ENCODE assay signal across 8 mouse cellular contexts in the genomic region with DNA sequence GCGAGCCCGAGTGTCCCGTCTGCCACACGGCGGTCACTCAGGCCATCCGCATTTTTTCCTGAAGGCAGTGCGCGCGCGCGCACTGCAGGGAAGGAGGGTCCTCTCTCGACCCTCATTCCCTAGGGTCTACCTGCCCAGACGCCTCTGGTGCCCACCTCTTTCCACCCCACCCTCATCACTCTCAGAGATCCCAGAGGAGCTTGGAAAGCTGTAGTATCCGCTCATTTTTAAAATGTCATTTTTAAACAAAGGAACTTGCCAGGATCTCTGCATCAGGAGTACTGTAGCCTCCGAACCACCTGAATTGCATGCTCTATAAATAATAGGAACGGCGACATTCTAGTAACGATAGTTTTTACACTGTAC. TPM values are rescaled to one million over a fixed set of nuclear protein-coding genes. Genes with fewer than 3 reads are reported as not detected.
DNase-seq lines count a peak whose midpoint lies in the region; ATAC-seq and TF ChIP-seq lines count a peak whose summit lies in the region.

No protein-coding gene starts in this region.

- TF ChIP-seq CTCF in lung, embryonic 14.5 days (IDR thresholded peaks at IDR 0.05; ENCODE audit: low read depth), result no peak
- TF ChIP-seq CTCF in olfactory bulb, adult 2 months (IDR thresholded peaks at IDR 0.05; ENCODE audit: insufficient read depth, low read depth, low read length), result no peak

- H3K27me3 ChIP-seq in lung, embryonic 14.5 days (ENCODE audit: insufficient read depth, low read length), result no peaks in the 10 kb centered on the region
- no peaks in the 10 kb centered on the region for H3K27me3 ChIP-seq in forebrain, embryonic 15.5 days
- no peaks in the 10 kb centered on the region for H3K27me3 ChIP-seq in limb, embryonic 13.5 days

- H3K4me2 ChIP-seq in lung, embryonic 14.5 days, result peak overlapping the region; percentile 90
- H3K4me2 ChIP-seq in forebrain, embryonic 15.5 days (replicated peaks), result peak overlapping the region; percentile 84
- H3K4me2 ChIP-seq in limb, embryonic 13.5 days (replicated peaks), result peak overlapping the region; percentile 90

- H3K4me1 ChIP-seq in lung, embryonic 14.5 days (ENCODE audit: insufficient read depth), result no peaks in the 10 kb centered on the region
- peaks cover 20% of the 10 kb centered on the region for H3K4me1 ChIP-seq in forebrain, embryonic 15.5 days
- H3K4me1 ChIP-seq in limb, embryonic 13.5 days, result peaks cover 14% of the 10 kb centered on the region
- peaks cover 18% of the 10 kb centered on the region for H3K4me1 ChIP-seq in olfactory bulb, adult 2 months (ENCODE audit: control insufficient read depth, insufficient read depth, low read length)

- peak overlapping the region; percentile 93 for H3K4me3 ChIP-seq in lung, embryonic 14.5 days (ENCODE audit: low read depth, low read length)
- H3K4me3 ChIP-seq in forebrain, embryonic 15.5 days, result peak overlapping the region; percentile 98
- H3K4me3 ChIP-seq in limb, embryonic 13.5 days, result peak overlapping the region; percentile 95
- peak overlapping the region; percentile 69 for H3K4me3 ChIP-seq in olfactory bulb, adult 2 months (ENCODE audit: insufficient read depth, low read depth, low read length)

- peaks cover 25% of the 10 kb centered on the region for H3K36me3 ChIP-seq in lung, embryonic 14.5 days (ENCODE audit: insufficient read depth)
- H3K36me3 ChIP-seq in forebrain, embryonic 15.5 days, result peaks cover 17% of the 10 kb centered on the region; the same call in 1 of the 2 replicates
- peaks cover 35% of the 10 kb centered on the region for H3K36me3 ChIP-seq in limb, embryonic 13.5 days

- no peaks in the 10 kb centered on the region for H3K9me3 ChIP-seq in lung, embryonic 14.5 days (ENCODE audit: low read depth, low read length)
- no peaks in the 10 kb centered on the region for H3K9me3 ChIP-seq in forebrain, embryonic 15.5 days
- no peaks in the 10 kb centered on the region for H3K9me3 ChIP-seq in limb, embryonic 13.5 days

- peak overlapping the region; percentile 97 for H3K9ac ChIP-seq in lung, embryonic 14.5 days
- peak overlapping the region; percentile 100 for H3K9ac ChIP-seq in forebrain, embryonic 15.5 days (replicated peaks)
- peak overlapping the region; percentile 100 for H3K9ac ChIP-seq in limb, embryonic 13.5 days

- DNase-seq in lung, embryonic 14.5 days, result no peak
- no peak for DNase-seq in lung, postnatal 36 days
- DNase-seq in right cerebral cortex, adult 18-20 months, result no peak
- no peak for DNase-seq in gastrocnemius, adult 18-20 months (ENCODE audit: low spot score)

- 18% methylated on average over 18 of the region's 18 CpGs for WGBS in lung, embryonic 14.5 days
- 8% methylated on average over 18 of the region's 18 CpGs for WGBS in forebrain, embryonic 15.5 days
- WGBS in limb, embryonic 13.5 days, result 6% methylated on average over 18 of the region's 18 CpGs
- WGBS in olfactory bulb, adult 2 months, result 23% methylated on average over 18 of the region's 18 CpGs

- no peak for ATAC-seq in lung, embryonic 14.5 days (ENCODE audit: insufficient read depth)
- no peak for ATAC-seq in forebrain, embryonic 15.5 days (replicated peaks)
- no peak for ATAC-seq in limb, embryonic 13.5 days (ENCODE audit: low FRiP score, low read depth)
- no peak for ATAC-seq in monocyte, adult 5-6 weeks (replicated peaks; ENCODE audit: insufficient number of reproducible peaks, low FRiP score, low TSS enrichment, poor library complexity, severe bottlenecking)

- TF ChIP-seq POLR2A in olfactory bulb, adult 2 months (IDR thresholded peaks at IDR 0.05; ENCODE audit: insufficient read depth, low read depth, low read length), result no peak

- H3K27ac ChIP-seq in lung, embryonic 14.5 days (ENCODE audit: low read depth), result peak overlapping the region; percentile 27; the same call in 1 of the 2 replicates
- H3K27ac ChIP-seq in forebrain, embryonic 15.5 days (replicated peaks), result peak overlapping the region; percentile 100
- peak overlapping the region; percentile 100 for H3K27ac ChIP-seq in limb, embryonic 13.5 days
- H3K27ac ChIP-seq in olfactory bulb, adult 2 months (ENCODE audit: insufficient read depth, low read depth, low read length), result no peak overlapping the region

RNA-seq across cellular contexts. Expression of a gene that starts 3.0 kb away (rescaled TPM):
- 17.4 and 17.6 TPM in 2 replicates for polyA plus RNA-seq in lung, embryonic 14.5 days (2014; fragmentation: Nextera tagmentation; extraction: Ambion mirVana)
- 50.2 and 51.2 TPM in 2 replicates for polyA plus RNA-seq in forebrain, embryonic 15.5 days (2015; fragmentation: Nextera tagmentation; extraction: Ambion mirVana)
- 35.6 and 36.4 TPM in 2 replicates for polyA plus RNA-seq in limb, embryonic 13.5 days (2015; fragmentation: Nextera tagmentation; extraction: Ambion mirVana)
- polyA plus RNA-seq in olfactory bulb, adult 2 months (2012; ENCODE audit: insufficient read depth, insufficient read length, low replicate concordance, missing spikeins), result not detected in 2 replicates
- under 1 TPM; 0.25 to 0.52 TPM for total RNA-seq in gastrocnemius, adult 18-20 months (2021)
- 3.3 to 3.8 TPM (median 3.8 TPM) in 3 replicates for total RNA-seq in monocyte, adult 5-6 weeks (2017)

Comparison
In these comparisons a context has a peak if more than half of its experiments do, and no peak if none do; other contexts are left out.
1. RNA of a gene that starts 3.0 kb away (polyA plus RNA-seq): 50.2 to 51.2 TPM in forebrain, embryonic 15.5 days, 35.6 to 36.4 TPM in limb, embryonic 13.5 days and 17.4 to 17.6 TPM in lung, embryonic 14.5 days; not detected in olfactory bulb, adult 2 months; every median in the first group is over 10 times any median in the second.
2. Peak in every context shown above with its lines, with median percentiles within 50 percentile points of each other: H3K4me2 ChIP-seq, H3K4me3 ChIP-seq and H3K9ac ChIP-seq.